Mouse (Mus musculus): Measurements from ENCODE around the gene BC025920. TPM values are rescaled to one million over a fixed set of nuclear protein-coding genes. Genes with fewer than 3 reads are reported as not detected.
"Not testable (repeated sequence)": the region's sequence is repeated elsewhere in the genome, so short reads cannot be mapped to it uniquely, and the experiment has no call there.

BC025920 gene
- polyA plus RNA-seq, 3 experiments from 2014 or later: 0.69 to 5.2 (median 4.1) TPM

DNA sequence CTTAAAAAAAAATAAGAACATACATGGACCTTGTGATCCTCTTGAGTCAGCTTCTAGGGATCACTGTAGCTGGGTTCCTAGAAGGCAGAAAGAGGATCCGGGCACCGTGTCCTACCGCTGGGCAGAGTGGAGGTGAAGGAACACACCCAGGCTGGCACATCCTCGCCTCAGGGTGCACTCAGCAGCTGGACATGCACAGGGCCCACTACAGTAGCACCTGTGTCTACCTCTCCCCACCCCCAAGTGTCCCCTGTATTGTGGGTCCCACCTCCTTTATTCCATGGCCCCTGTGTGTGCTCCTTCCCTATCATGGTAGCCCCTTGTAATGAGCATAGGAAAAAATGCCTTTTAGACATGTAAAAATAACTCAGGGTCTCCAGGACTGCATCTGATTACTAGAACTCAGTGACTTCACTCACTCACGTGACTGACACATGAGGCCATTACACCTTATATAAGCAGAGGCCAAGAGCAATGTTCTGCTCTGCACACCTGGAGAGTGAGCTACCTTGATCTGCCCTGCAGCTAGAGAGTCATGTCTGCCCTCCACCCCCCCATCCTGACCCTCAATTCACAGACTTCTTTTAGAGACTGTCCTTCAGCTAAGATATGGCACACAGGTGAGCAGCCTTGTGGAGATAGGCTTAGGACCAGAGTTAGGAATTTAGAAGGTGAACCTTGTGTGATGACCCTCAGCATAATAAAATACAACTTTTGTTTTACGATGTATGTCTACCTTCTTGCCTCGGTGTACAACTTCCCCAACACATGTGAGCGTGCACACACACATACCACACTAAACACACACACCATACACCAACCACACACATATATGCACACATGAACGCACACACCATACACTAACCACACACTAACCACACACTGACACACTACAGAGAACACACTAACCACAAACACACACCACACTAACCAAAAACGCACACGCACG, 1.8 kb upstream of the BC025920 start:
- ATAC-seq: no peak

DNA sequence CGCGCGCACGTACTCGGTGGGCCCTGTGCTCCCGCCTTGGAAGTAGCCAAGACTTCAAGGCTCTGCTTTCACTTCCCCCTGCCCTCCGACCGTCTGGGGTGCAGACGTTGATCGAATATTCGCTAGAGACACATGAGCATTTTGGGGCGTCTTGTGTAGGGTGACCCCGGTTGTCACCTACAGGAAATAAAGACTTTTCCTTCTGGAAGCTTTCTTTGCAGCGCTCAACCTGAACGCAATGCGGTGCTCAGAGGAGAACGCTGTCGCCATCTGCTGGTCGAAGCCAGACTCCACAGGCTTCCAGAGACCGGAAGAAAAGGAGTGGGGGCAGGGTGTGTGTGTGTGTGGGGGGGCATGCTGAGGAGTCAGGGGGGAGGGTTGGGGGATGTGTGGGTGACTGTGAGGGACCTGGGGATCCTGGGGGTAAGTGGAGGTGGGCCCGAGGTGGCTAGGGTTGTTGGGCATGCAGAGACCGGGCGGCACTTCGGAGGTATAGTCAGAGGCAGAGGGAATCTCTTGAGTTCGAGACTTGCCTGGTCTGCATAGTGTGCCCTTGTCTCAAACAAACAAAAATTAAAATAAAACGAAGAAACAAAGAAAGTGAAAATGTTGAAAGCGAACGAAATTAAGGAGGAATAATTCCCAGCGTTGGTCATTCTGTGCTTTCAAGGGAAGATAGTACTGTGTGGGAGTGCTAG, 953 bp upstream of the BC025920 start:
- peak; percentile 56 for ATAC-seq

DNA sequence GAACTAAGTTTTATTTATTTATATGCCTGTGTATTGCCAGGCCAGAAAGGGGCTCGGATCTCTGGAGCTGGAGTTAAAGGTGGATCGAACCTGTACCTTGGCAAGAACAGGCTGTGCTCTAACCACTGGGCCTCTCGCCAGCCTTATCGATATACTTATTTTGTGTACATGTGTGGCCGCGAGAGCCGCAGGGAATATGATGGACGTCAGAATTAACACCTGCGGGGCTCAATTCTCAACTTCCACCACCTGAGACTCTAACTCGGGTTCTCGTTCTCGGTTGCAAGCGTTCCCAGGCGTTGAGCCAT, 450 bp upstream of the BC025920 start:
- no peak for ATAC-seq

DNA sequence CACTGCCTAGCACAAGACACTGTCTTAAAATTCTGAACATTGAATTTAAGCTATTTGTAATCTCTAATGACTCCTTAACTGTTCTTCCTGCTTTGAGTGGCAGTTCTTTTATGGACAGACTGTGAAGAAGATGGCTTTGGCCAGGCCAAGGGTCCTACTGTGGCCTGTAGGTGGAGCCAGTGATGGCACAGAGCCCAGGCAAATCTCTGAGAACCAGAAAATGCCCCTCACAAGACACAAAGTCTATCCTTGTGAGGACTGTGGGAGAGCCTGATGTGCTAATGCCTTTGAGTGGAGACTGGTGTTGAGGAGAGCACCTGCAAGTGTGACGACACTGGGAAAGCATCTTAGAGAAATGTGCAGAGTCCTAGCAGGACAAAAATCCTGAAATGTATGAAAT, 2.2 kb downstream of the BC025920 start:
- ATAC-seq: no peak

DNA sequence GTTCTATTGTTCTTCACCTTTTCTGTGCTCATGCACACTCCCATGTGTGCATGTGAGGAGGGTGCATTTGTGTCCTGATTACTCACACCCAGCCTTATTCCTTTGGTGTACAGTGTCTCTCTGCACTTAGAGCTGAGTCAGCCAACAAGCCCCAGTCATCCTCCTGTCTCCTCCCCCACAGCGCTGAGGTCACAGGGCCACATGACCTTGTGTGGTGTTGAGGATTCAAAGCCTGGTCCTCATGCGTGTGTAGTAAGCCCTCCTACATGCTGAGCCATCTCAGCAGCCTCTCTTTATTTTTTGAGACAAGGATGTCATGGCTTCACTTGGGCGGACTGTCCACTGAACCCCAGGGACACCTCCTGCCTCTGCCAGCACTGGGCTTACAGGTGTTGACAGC, 6.7 kb downstream of the BC025920 start:
- no peak for ATAC-seq

DNA sequence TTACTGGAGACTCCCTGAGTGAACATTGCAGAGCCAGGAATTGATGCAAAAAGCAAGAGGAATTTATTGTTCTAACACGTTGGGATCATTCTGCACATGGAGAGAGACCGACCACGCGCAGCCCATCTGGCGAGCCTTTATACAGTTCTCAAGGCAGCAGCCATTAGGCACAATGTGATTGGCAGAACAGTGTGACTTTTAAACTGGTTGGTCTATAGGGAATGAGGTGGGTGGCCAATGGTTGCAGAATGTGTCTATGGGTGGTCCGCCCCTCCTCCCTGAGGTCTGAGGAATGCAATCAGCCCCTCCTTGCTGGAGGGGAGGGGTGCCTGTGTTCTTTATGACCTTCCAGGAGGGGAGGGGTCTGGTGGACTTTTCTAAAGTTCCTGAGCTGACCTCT, 9.4 kb downstream of the BC025920 start:
- ATAC-seq: no peak

DNA sequence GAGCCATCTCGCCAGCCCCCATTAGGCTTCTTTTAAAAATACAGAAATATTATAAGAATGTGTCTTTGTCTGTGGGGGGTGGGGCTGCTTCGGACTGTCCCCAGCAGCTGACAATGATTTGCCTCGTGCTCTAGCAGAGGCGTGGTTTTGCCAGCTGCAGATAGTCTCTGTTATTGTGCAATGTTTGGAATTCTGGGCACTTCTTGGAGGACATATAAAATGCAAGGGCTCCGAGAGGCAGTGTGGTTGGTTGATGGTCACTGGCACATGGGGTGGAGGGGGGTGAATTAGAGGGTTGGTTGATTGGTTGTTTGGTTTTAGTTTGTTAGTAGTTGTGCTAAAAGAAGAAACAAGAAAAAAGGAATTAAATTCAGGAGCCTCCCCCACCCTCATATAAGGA, 13.9 kb downstream of the BC025920 start:
- ATAC-seq: no peak

DNA sequence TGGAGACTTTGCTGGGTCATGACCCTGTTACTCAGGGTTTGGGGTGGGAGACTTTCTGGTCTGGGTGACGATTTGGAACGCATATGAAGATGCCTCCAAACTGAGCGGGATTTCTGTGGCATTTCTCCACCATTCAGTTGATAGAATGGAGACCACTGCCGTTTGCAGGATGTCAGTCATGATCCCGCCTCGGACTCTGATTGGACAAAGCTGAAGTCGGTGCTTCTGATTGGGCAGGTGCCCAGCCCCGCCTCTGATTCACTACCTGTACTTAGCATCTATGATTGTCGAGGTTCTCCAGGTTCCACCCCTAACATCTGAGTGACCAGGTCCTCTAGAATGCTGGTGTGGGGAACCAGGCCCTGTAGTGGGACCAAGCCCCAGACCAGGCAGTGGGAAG, 14.7 kb downstream of the BC025920 start:
- ATAC-seq: no peak

DNA sequence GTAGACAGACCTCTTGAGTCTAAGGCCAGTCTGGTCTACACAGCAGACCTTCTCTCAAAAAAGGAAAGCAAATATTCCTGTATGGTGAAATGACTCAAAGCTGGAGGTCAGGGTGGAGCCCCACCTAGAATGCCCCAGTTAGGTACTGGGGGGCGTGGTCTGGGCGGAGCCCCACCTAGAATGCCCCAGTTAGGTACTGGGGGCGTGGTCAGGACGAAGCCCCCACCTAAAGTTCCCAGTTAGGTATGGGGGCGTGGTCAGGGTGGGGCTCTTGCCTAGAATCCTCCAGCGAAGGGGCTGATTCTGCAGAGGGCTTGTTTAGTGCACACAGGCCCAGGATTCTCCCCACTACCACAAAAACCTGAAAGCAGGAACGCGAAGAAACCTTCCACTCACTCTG, 17.4 kb downstream of the BC025920 start:
- no peak for ATAC-seq

DNA sequence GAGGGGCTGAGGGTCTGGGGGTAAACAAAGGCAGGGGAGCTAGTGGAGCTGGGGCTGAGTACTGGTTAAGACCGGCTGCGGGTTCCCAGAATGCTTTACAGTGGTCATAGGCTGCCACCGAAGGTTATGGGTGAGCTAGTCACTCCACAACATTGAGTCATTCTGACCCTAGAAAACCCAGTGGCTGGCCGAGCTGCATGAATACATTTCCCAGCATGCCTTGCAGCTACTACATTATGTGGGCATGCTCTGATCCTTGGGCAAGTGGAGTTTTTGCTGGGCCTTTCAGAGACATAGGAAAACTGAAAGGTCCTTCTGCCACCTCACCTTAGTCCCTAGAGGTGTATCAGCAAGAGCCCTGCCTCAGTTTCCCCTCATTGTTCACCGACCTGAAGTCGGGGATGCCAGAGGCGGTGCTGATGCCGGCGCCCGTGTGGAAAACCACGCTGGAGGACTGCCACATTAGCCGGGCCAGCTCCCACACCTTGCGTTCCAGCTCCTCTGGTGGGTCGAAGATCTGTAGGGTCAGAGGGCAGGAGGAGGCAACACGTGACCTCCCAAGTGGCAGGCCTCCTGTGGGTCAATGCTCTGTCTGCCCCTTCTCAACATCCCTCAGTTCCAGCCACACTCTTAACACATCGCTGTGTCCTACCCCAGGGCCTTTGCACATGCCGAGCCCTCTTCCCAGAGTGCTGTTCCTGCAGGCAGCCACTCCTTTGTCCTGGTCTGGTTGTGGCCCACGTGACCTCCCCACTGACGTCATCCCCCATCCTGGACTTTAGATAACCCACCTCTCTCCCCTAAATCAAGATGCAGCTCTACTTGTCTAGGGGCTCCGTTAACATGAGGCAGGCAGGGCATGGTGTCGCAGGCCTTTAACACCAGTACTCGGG, 20.3 kb downstream of the BC025920 start:
- ATAC-seq: no peak

DNA sequence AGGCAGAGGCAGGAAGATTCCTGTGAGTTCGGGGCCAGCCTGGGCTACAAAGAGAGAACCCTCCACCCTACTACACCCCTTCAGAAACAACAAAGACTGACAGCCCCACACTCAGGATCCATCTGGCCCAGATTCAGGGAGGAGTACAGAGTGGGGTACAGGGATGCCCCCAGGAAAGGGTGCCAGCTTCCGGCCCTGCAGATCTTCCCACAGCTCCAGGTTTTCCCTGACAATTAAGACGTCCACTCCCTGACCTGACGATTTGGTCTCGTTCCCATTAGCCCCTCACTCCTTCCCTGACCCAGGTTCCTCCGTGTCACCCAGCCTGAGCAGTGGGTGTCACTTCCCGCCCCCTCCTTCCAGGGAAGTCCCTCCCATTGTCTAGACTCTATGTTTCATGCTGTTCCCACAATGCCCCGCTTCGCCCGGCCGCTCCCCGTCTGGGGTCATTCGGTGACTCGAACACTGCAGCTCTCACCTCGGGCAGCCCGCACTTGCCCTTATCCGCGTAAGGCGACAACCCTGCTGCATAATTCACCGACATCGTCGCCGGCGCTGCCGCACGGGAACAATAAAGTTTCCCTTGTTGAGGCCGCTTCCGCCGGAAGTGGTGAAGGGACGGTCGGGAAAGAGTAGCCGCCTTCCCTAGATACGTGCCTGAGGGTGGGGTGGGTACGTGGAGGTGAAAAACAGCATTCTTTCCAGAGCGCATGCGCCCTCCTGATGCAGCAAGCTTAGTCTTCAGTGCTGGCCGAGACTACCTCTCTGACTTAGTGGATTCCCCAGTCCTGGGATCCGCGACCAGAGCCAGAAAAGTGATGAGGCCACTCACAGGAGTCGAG, 21.1 kb downstream of the BC025920 start, which contains the start of gene Sirt6:
Gene Sirt6, minus strand, starts transcription at position 804 of the 842 bp plus-strand sequence.
- ATAC-seq: peak; percentile 96

DNA sequence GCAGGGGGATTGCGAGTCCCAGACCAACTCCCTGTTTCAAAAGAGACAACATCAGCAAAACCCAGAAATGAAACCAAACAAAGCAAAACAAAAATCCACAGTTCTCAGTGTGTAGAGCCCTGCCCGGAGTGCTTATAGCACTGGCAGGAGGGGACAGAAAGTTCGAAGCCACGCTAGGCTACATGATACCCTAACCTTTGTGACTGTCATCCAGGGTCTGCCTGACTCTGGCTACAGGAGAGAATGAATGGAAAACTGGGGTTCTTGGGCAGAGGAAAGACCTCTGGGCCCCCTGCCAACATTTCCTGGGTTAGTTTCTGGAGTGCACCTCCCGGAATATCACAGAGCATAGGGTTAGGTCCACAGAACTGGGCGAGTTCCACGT, 21.8 kb downstream of the BC025920 start:
- ATAC-seq: peak; percentile 44

DNA sequence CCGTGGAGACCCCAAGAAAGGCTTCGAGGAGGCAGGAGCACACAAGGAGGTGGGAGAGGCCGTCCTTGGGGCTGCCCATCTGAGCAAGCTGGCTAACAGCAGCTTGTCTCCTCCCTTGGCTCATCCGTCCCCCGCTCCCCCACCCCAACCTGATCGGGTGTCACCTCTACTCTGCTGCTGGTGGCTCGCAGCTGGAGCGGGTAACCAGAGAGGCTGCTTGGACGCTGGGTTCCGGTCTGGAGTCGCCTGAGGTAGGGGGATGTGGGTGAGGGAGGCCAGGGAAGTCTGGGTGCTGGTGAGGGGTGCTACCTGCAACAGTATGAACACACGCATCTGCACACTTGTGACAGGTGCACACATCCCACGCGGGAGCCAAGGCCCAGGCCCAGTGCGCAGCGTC, 22.3 kb downstream of the BC025920 start, which contains the start of gene Ankrd24:
Gene Ankrd24, plus strand, starts transcription at position 151 of the 400 bp plus-strand sequence.
- ATAC-seq: no peak

DNA sequence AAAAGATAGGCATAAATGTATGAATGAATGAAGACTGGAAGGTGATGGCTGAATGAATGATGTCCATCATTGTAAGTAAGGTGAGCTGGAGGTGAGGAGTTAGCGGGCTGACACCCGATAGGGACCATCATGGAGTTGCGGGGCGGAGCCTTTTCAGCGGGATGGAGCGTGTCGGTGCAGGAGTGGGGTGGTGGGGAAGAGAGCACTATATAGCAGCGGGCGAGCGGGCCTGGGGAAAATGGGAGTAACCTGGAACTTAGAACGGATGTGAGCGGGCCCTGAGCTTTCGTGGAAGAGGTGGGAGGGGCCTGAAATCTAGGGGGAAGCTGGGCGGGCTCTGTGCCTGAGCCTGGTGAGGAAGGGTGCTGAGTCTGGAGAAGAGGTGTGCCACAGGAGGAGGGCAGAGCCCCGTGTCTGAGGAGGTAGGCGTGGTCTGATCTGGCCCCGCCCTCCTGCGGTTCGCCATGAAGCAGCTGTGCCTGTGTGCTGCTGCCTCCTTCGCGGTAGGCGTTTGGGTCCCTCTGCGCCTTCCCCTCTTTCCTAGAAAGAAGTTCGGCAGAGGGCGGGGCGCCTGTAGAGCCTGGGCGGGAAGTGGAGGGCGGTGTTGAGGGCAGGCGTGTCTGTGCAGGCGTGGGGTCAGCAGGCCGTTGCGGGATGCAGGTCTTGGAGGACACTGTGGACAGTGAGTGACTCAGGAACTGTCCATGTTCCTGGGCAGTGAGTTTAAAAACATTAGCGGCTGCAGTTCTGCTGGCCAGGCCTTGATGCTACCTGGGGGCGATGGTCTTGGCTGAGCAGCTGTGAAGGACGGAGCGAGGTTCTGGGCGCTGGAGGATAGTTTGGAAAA, 27.4 kb downstream of the BC025920 start:
- peak; percentile 91 for ATAC-seq

DNA sequence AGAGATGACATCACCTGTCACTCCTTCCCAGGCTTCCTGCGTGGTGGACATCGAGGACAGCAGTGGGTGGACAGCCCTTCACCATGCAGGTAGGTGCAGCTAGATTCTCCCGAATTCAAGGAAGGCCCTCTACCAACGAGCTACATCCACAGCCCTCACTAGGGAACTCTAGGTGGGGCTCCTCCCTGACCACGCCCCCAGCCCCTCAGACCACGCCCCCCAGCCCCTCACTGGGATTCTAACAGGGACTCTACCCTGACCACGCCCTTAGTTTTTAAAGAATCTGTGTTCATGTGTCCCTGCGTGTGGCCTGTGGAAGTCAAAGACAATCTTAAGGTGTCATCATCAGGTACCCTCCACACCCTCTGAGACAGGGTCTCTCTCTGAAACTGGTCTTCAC, 30.3 kb downstream of the BC025920 start:
- ATAC-seq: no peak

DNA sequence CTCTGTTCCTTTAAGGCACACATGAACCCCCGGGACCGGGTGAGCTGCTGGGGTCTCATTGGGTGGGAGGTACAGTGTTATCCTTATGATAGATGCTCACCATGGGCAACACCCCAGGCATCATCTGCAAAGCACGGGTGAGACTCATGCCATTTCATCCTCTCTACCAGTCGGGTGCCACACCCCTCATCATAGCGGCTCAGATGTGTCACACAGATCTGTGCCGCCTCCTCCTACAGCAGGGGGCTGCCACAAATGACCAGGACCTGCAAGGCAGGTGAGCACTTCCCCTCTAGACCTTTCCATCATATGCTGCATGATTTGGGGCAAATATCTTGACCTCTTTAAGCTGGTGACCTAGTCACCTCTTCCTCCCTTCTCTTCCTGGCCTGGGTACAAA, 32.0 kb downstream of the BC025920 start:
- ATAC-seq: no peak

DNA sequence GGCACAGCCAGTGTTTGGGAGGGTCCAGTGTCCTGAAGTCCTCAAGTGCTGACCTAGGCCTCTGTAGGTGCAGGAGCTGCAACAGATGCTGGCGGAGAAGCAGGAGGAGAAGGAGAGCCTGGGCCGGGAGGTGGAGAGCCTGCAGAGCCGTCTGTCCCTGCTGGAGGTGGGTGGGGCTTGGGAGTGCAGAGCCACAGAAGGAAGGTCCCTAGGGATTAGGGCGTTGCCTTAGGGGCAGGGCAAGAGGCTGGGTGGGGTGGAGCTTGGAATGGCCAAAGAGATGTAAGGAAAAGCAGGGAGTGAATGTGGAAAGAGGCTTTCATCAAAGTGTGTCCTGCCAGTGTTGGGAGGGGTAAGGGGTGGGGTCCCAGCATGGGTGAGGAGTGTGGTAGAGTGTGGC, 34.8 kb downstream of the BC025920 start:
- ATAC-seq: not testable (repeated sequence)

DNA sequence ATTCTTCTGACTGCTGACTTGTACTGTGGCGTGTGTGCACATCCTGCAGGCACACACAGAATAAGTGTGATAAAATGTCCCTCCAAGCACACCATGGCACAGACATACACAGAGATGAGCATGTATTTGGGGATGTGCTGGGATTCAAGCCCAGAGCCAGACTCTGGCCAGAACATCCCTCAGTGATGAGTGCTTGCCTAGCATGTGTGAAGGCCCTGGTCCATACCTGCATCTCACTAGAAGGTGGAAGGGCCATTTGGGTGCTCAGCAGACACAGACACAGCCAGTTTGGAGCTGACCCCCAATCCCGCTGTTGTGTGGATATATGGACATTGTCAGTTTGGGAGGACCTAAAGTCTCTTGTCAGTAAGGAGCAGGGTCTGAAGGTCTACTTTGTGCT, 35.5 kb downstream of the BC025920 start:
- ATAC-seq: no peak

DNA sequence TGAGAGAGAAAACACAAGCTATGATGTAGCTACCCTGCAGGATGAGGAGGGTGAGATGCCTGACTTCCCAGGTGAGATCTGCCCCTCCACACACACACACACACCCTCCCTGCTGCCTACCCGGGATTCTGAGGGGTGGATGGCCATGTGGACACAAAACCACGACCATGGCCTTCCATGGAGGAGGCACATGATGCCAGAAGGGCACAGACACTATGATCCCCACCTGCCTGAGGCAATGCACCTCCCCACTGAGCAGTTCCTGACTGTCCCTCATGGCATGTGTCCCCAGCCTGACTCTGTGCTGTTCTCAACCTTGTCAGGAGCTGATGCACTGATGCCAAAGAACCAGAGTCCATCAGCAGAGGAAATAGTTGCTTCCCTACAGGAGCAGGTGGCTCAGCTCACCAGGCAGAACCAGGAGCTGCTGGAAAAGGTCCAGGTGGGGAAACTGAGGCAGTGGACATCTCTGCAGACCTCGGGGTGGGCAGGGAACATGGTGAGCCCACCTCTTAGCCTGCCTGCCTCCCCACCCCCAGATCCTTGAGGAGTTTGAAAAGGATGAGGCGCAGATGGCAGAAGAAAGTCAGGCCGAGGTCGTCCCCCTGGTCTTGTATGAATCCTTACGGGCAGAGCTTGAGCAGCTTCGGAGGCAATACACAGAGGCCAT, 36.0 kb downstream of the BC025920 start:
- no peak for ATAC-seq

Data from inflammation-experienced regulatory T-cells, adult 6 months (primary cell).